Mouse (Mus musculus): ENCODE measurements at regions not wholly inside any gene's neighbourhood (a gene's known extent, or its start where the extent isn't known, plus 50 kb on each side); places are given as distances from the start of the nearest gene placed in this dataset.
"Not testable (repeated sequence)": the region's sequence is repeated elsewhere in the genome, so short reads cannot be mapped to it uniquely, and the experiment has no call there.

DNA sequence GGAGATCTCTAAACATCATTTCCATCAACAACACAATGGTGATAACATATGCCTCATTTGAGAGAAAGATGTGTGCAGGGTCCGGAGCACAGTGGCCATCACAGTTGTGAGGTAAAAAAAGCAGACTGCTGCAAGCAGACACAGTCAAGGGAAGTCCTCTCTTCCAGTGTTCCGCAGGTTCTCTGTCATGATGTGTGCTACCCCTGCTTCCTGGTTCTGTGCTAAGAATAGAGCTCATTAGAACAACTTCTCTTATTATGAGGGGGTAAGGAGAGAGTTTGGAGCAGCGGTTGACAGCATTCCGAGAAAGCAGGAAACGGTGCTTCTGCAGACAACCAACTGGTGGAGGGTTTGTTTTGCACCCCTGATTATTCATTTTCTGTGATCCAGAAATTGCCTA is 229.7 kb downstream of the Kif20b start:
- Histone ChIP-seq H3K4me1 (no peaks in the 10 kb centered on the region), H3K9me3 (no peaks in the 10 kb centered on the region), H3K4me2 (no peak overlapping the region), H3K27ac (no peak overlapping the region), H3K9ac (no peak overlapping the region), H3K36me3 (replicated peaks) (no peaks in the 10 kb centered on the region), H3K27me3 (replicated peaks) (no peaks in the 10 kb centered on the region), H3K4me3 (no peak overlapping the region)
- 85% methylated on average over 5 of the region's 5 CpGs for WGBS
- ATAC-seq (replicated peaks) = no peak

DNA sequence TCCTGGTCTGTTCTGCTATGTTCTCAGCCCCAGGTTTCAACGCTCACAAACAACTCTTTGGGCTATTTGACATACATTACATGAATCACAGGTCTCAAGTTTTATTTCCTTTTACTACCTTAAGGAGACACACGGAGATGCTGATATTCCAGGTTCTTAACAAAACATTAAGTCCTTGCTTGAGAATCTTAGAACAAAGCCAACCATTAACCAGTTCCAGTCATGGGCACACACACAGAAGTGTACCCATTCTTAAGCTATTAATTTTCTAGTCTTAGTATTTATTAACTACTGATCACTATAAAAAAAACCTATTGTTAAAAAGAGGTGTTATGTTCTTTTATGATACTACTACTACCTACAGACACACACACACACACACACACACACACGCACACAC is 235.7 kb downstream of the Kif20b start:
- H3K36me3 ChIP-seq (replicated peaks) = no peaks in the 10 kb centered on the region
- WGBS = 92% methylated on average over 3 of the region's 3 CpGs
- no peaks in the 10 kb centered on the region for H3K27me3 ChIP-seq (replicated peaks)
- no peak overlapping the region for H3K4me2 ChIP-seq
- no peaks in the 10 kb centered on the region for H3K4me1 ChIP-seq
- no peak overlapping the region for H3K27ac ChIP-seq
- no peak overlapping the region for H3K9ac ChIP-seq
- no peak for ATAC-seq (replicated peaks)
- H3K9me3 ChIP-seq = no peaks in the 10 kb centered on the region
- no peak overlapping the region for H3K4me3 ChIP-seq

DNA sequence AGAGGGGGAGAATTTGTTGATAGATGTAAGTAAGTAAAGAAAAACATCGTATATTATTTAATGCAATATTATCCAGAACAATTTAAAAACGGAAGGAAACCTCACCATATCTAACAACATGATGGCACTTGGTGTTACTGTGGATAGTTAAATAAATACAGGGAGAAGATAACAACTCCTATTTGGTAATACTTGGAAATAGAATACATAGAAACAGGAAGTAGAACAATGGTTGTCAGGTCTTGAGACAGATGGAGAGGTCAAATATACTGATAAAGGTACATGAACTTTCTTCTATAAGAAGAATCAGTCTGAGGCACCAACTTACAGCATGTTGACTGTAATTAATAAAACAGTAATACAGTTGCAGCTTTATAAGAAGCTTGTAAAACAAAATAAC is 242.6 kb downstream of the Kif20b start:
- WGBS = 93% methylated on average over 2 of the region's 2 CpGs
- Histone ChIP-seq H3K4me2 (no peak overlapping the region), H3K4me3 (no peak overlapping the region), H3K9me3 (no peaks in the 10 kb centered on the region), H3K27ac (no peak overlapping the region), H3K4me1 (no peaks in the 10 kb centered on the region), H3K36me3 (replicated peaks) (no peaks in the 10 kb centered on the region), H3K9ac (no peak overlapping the region), H3K27me3 (replicated peaks) (no peaks in the 10 kb centered on the region)
- no peak for ATAC-seq (replicated peaks)

DNA sequence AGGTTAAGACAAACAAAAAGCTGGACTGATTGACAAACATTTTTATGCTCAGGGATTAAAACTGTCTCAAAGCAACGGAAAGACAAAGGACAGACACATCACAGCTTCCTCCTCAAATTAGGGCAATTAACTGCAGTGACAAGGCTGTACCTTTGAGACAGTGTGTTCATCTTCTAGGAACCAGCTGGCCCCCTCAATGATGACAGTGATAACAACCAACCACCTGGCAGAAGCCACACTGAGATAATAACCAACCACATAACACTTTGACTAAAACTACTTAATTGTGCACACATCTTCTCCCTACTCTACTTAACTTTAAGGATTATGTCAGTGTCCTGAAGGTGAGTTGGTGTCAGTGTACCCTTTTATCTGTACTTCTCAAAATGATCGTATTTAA is 248.4 kb downstream of the Kif20b start:
- ATAC-seq (replicated peaks) = no peak
- no peak overlapping the region for H3K4me2 ChIP-seq
- no peak overlapping the region for H3K27ac ChIP-seq
- H3K4me1 ChIP-seq = no peaks in the 10 kb centered on the region
- H3K9me3 ChIP-seq = no peaks in the 10 kb centered on the region
- H3K4me3 ChIP-seq = no peak overlapping the region
- WGBS = 70% methylated on average over 2 of the region's 2 CpGs
- no peaks in the 10 kb centered on the region for H3K27me3 ChIP-seq (replicated peaks)
- H3K36me3 ChIP-seq (replicated peaks) = no peaks in the 10 kb centered on the region
- no peak overlapping the region for H3K9ac ChIP-seq

DNA sequence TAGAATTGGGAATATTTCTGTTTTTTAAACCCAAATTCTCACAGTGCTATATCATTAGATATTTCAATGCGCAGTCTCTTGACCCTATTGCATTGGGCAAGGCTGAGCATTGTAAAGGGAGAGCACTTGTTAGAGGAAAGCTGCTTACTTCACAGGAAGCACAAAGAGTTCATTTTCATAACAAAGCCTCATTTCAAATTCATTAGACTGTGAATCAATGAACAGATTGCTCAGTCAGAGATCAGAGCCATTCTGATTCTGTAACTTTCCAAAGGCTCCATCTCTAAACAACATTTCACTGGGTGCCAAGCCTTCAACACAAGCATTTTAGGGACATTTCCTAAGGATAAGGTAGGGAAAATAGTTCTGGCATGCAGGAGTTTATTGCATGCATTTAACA is 257.9 kb downstream of the Kif20b start:
- ATAC-seq (replicated peaks) = no peak
- no peak overlapping the region for H3K27ac ChIP-seq
- no peak overlapping the region for H3K4me2 ChIP-seq
- no peaks in the 10 kb centered on the region for H3K27me3 ChIP-seq (replicated peaks)
- H3K9me3 ChIP-seq = no peaks in the 10 kb centered on the region
- H3K9ac ChIP-seq = no peak overlapping the region
- 67% methylated on average over 1 of the region's 1 CpGs for WGBS
- no peak overlapping the region for H3K4me3 ChIP-seq
- no peaks in the 10 kb centered on the region for H3K4me1 ChIP-seq
- no peaks in the 10 kb centered on the region for H3K36me3 ChIP-seq (replicated peaks)

DNA sequence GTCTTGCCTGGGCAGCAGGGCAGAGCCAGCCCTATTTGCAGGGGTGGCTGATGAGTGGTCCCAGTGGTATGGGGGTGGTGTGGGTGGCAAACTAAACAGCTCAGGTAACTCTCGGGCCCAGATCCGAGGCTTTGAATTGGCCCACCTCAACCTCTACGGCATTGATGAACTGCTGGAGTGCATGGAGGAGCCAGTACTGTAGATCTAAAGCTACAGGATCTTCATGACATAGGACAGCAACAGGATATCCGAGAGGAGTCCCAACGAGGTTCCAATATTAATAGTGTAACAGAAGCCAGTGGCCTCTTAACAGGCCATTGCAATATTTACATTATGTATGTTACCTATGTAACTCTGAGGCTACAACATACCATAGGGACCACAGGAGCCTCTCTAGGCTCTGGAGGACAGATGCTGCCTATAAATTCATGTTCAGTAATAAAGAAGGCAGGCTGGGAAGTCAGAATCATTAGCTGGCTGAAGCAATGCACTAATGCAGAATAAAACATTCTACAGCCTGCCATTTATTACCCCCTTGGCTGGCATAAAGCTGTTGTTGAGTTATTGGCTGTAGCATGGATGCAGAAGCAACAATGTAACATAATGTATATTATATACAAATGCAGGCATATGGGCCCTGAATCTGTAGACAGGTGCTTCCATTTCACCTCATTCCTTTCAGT is 283.5 kb downstream of the Kif20b start:
- Histone ChIP-seq H3K4me3 (no peak overlapping the region), H3K36me3 (replicated peaks) (no peaks in the 10 kb centered on the region), H3K4me1 (no peaks in the 10 kb centered on the region), H3K4me2 (no peak overlapping the region), H3K9ac (no peak overlapping the region), H3K9me3 (no peaks in the 10 kb centered on the region), H3K27ac (no peak overlapping the region), H3K27me3 (replicated peaks) (no peaks in the 10 kb centered on the region)
- ATAC-seq (replicated peaks) = no peak
- WGBS = 91% methylated on average over 5 of the region's 5 CpGs

DNA sequence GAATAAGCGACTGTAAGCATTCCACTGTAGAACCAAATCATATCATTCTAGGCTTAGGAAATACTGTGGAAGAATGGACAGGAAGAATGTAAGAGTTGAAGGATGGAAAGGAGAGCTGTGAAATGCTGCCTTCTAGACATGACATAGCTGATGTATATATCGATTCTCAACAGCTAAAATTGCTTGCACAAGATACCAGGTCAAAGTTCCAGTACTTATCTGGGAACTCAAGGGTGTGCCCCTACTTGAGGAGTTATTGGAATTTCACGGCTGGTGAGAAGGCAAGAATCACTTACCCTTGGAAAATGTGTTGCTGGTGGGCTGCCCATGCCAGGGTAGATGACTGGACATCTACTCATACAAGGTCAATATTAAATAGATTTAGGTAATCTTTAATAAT is 322.0 kb downstream of the Kif20b start:
- Histone ChIP-seq H3K9ac (no peak overlapping the region), H3K9me3 (no peaks in the 10 kb centered on the region), H3K4me2 (no peak overlapping the region), H3K4me1 (no peaks in the 10 kb centered on the region), H3K36me3 (replicated peaks) (no peaks in the 10 kb centered on the region), H3K4me3 (no peak overlapping the region), H3K27ac (no peak overlapping the region), H3K27me3 (replicated peaks) (no peaks in the 10 kb centered on the region)
- 89% methylated on average over 3 of the region's 3 CpGs for WGBS
- ATAC-seq (replicated peaks) = no peak

DNA sequence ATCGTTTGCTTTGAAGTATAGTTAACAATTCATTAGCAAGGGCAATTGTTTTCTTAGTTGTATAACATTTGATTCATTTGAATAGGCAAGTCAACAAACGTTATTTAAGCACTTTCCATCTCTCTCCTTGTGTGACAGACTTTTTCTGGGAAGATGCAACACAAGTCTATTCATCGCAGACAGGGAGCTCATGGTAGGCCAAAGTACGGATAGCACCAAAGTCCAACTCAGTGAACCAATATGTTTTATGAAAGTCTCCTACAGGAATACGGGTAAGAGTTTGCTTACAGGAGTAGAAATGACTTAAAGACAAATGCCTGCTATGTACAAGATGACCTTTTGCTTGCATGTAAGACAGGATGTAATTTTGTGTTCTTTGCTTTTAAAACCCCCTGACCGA is 325.4 kb downstream of the Kif20b start:
- no peak for ATAC-seq (replicated peaks)
- no peak overlapping the region for H3K9ac ChIP-seq
- no peak overlapping the region for H3K4me3 ChIP-seq
- no peak overlapping the region for H3K4me2 ChIP-seq
- no peaks in the 10 kb centered on the region for H3K4me1 ChIP-seq
- H3K27me3 ChIP-seq (replicated peaks) = no peaks in the 10 kb centered on the region
- H3K9me3 ChIP-seq = no peaks in the 10 kb centered on the region
- no peak overlapping the region for H3K27ac ChIP-seq
- H3K36me3 ChIP-seq (replicated peaks) = no peaks in the 10 kb centered on the region
- WGBS = 83% methylated on average over 6 of the region's 6 CpGs

DNA sequence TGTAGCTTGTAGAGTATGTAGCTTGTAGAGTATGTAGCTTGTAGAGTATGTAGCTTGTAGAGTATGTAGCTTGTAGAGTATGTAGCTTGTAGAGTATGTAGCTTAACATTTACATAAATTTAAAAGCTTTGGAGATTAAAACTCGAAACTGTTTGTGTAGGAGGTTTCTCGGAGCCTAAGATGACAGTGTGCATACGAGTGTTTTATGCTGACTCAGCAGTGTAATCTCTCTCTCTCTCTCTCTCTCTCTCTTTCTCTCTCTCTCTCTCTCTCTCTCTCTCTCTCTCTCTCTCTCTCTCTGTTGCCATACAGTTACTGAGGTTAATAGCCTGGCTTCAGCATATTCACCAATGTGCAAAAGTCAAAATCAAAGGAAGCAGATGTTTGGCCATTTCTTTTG is 336.5 kb downstream of the Kif20b start:
- not testable (repeated sequence) for H3K4me2 ChIP-seq; H3K9ac ChIP-seq; H3K27ac ChIP-seq; ATAC-seq (replicated peaks); H3K4me1 ChIP-seq; H3K36me3 ChIP-seq (replicated peaks); H3K9me3 ChIP-seq; H3K27me3 ChIP-seq (replicated peaks); H3K4me3 ChIP-seq
- 83% methylated on average over 3 of the region's 3 CpGs for WGBS

DNA sequence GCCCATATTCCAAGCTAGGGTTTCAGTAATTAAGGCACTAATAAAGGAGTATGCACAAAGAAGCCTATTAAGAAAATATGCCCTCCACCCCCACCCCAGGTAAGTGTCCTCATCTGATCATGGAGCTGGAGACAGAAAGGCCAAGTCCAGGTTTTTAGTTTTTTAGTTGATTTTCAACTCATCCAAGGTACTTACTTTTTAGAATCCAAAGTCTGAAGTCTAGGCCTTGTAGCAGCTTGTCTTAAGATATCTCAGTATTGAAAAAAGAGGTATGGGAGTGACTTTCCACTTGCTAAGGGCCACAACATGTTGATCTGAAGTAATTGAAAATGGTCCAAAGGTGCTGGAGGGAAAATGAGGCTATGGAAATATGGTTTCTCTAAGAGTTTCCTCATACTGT is 340.9 kb downstream of the Kif20b start:
- Histone ChIP-seq H3K4me1 (no peaks in the 10 kb centered on the region), H3K36me3 (replicated peaks) (no peaks in the 10 kb centered on the region), H3K9me3 (no peaks in the 10 kb centered on the region), H3K27me3 (replicated peaks) (no peaks in the 10 kb centered on the region), H3K9ac (no peak overlapping the region), H3K27ac (no peak overlapping the region), H3K4me2 (no peak overlapping the region), H3K4me3 (no peak overlapping the region)
- no peak for ATAC-seq (replicated peaks)

DNA sequence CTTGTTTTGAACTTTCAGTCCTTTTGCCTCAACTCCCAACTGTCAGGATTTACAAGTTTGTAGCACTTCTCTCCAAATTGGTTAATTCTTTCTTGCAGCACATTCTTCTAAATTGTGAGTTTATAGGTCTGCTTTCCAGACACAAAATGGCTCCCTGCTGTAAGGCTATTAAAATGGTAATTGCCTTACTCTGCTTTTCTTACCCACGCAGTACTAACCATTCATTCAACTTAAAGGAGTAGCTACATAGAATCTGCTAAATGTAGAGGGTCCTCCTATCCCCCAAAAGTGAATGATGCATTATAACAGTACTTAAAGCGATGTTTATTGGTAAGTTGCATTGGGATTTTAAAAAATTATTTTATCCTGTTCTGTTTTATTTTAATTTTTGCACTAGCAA is 356.2 kb downstream of the Kif20b start:
- no peaks in the 10 kb centered on the region for H3K36me3 ChIP-seq (replicated peaks)
- ATAC-seq (replicated peaks) = no peak
- H3K4me3 ChIP-seq = no peak overlapping the region
- no peak overlapping the region for H3K4me2 ChIP-seq
- H3K9me3 ChIP-seq = no peaks in the 10 kb centered on the region
- no peak overlapping the region for H3K9ac ChIP-seq
- H3K27me3 ChIP-seq (replicated peaks) = no peaks in the 10 kb centered on the region
- 48% methylated on average over 2 of the region's 2 CpGs for WGBS
- no peaks in the 10 kb centered on the region for H3K4me1 ChIP-seq
- no peak overlapping the region for H3K27ac ChIP-seq

DNA sequence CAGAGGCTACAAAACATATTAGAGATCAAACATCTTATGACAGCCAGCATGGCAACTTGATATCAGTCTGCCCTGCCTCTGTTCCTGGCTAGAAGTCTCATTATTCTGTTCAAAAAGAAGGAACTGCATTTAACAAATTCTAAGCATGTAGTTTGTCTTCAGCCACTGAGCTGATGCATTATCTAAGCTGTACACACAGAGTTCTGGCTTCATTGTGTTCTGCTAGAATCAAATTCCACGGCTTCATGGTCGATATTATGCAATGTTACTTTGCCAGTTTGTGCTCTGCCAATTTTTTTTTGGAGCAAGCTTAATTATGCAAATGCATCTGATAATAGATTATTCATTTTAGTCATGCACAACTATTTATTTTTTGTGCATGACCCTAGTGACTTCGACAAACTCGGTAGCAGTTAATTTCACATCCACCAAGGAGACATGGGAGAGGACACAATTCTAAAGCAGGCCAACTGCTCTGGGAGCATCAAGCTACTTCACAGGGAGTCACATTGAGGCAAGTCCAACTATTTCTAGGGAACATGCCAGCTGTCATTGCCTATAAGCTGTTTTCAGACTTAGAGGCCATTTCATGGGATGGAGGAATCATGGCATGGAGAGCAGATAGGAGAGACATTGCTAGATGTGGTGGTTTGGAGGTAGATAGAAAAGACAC is 360.8 kb downstream of the Kif20b start:
- no peak overlapping the region for H3K4me2 ChIP-seq
- no peak overlapping the region for H3K9ac ChIP-seq
- H3K4me1 ChIP-seq = no peaks in the 10 kb centered on the region
- no peaks in the 10 kb centered on the region for H3K27me3 ChIP-seq (replicated peaks)
- 58% methylated on average over 4 of the region's 4 CpGs for WGBS
- ATAC-seq (replicated peaks) = no peak
- no peaks in the 10 kb centered on the region for H3K36me3 ChIP-seq (replicated peaks)
- H3K9me3 ChIP-seq = no peaks in the 10 kb centered on the region
- no peak overlapping the region for H3K4me3 ChIP-seq
- no peak overlapping the region for H3K27ac ChIP-seq

DNA sequence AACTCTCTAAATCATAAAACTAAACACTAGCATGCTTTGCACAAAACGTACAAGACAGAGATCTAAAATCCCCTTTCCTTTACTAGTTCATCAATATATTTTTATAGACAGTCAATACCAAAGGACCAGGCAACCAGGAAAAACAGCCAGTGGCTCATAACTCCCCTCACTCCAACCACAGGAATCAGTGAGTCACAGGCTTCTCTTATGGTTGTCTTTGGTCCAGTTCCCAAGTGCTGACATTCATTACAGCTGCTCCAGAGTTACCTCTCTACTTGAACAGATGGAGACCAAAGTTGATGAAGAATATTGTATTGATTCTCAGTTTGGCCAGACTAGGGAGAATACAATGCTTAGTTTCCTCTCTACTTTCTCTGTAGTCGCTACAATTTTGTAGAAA is 376.7 kb downstream of the Kif20b start:
- H3K4me3 ChIP-seq = no peak overlapping the region
- no peak overlapping the region for H3K4me2 ChIP-seq
- no peaks in the 10 kb centered on the region for H3K9me3 ChIP-seq
- H3K27me3 ChIP-seq (replicated peaks) = no peaks in the 10 kb centered on the region
- WGBS = 91% methylated on average over 2 of the region's 2 CpGs
- H3K9ac ChIP-seq = no peak overlapping the region
- H3K36me3 ChIP-seq (replicated peaks) = no peaks in the 10 kb centered on the region
- ATAC-seq (replicated peaks) = no peak
- no peaks in the 10 kb centered on the region for H3K4me1 ChIP-seq
- no peak overlapping the region for H3K27ac ChIP-seq

All from midbrain, embryonic 15.5 days (tissue).